Mouse (Mus musculus): ENCODE results near the gene Mcf2. TPM values are rescaled to one million over a fixed set of nuclear protein-coding genes. Genes with fewer than 3 reads are reported as not detected.

Mcf2 gene
- total RNA-seq (2023): not detected

GRCm38 (mm10) chrX:60178744-60179458 lies at the start of gene Mcf2:
Gene Mcf2 (minus strand): TSS chrX:60179089.

Other genes starting within 250 kb of the Mcf2 start
- not detected for gene F9, start 179.6 kb downstream of the Mcf2 start, total RNA-seq (2023)

Data from CD8-positive naive resting alpha-beta T cell, adult 57 days (primary cell).